Mouse (Mus musculus) small intestine, adult 2 months (tissue): Measurements from ENCODE around the gene Atp5j2.

Experiments
- CTCF ChIP-seq: fragments of 200-500 bp; IDR thresholded peaks from 2 replicates; pipeline ENCODE4 v1.5.1; 2012; ENCODE audit warnings: low read depth, mild to moderate bottlenecking, control low read depth, inconsistent platforms, low read length, moderate library complexity, mixed read lengths; ENCODE audit not compliant: insufficient replicate concordance, insufficient read length; ENCODE audit errors: extremely low read depth
- POLR2A ChIP-seq: fragments of 200-500 bp; IDR thresholded peaks from 2 replicates; pipeline ENCODE4 v1.6.1; 2012; ENCODE audit warnings: low read depth, mild to moderate bottlenecking, control low read depth, inconsistent platforms, low read length, moderate library complexity

DNA sequence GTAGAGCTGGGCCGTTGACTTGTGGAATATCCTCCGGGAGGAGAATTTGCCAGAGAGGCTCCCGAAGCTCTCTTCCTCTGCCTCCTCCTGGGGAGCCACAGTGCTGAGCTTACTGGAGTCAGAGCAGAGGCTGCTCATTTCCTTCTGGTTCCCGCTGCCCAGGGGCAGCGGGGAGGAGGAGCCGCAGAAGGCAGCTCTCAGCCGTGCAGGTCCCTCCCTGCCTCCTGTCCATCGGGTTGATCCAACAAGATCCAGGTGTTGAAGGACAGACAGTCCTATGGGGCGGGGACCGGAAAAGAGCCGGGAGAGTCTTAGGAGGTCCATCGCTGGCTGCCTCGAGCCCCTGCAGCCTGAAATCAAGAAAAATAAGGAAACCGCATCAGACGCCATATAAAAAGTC is 26.7 kb downstream of the Atp5j2 start:
- TF ChIP-seq CTCF (no peak), POLR2A (no peak)
